Mouse (Mus musculus) heart, postnatal 25 days (tissue): ENCODE results near the gene Btbd9. TPM values are rescaled to one million over a fixed set of nuclear protein-coding genes. Genes with fewer than 3 reads are reported as not detected.

ENCODE experiments used
- DNase-seq: peaks from one replicate; pipeline ENCODE4 v3.0.0; 2022; ENCODE audit warnings: low spot score
- intact Hi-C: fragments of 180-260 bp; cut with DNase I; formaldehyde crosslinking; loops from one replicate; pipeline ENCODE4 v1.15.1; 2025
- total RNA-seq, 2 experiments: library from RNA; stranded (reverse); gene quantifications; 2 replicates each; pipeline ENCODE4 v1.2.3; 2021

Gene Btbd9
- total RNA-seq, 2 experiments from 2014 or later: 17.9 to 20.5 TPM

DNA sequence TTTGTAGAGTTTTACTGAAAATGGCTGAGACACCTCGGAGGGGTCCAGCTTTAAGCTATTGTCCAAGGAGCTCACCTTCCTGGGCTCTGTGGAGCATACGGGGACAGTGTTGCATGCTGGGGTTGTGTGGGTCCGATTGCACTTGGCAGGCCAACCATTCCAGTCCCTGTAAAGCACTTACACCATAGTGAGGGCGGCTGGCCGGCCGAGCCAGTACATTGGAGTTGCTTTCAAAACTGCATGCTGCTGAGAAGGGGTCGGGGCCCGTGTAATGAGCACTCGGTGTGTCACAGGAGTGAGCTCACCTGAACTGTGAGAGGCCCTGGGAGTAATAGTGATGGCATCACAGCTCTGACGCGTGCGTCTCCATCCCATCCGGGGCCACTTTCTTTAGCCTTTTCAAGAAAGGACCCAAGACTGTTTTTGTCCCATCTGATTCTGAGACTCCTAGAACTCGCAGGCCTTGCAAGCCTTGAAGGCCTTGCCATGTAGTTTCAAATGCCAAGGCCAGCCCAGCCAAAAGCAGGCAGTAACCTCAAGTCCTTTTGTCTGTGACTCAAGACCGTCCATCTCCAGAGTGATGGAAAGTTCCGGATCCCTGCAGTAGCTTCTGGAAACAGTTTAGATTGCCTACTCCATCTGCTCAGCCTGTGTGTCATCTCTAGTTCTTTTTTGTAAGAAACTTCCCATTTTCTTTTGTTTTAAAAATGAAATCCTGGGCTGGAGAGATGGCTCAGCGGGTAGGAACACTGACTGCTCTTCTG is 371.0 kb downstream of the Btbd9 start:
- no peak for DNase-seq
- intact Hi-C loops: no loop called here

DNA sequence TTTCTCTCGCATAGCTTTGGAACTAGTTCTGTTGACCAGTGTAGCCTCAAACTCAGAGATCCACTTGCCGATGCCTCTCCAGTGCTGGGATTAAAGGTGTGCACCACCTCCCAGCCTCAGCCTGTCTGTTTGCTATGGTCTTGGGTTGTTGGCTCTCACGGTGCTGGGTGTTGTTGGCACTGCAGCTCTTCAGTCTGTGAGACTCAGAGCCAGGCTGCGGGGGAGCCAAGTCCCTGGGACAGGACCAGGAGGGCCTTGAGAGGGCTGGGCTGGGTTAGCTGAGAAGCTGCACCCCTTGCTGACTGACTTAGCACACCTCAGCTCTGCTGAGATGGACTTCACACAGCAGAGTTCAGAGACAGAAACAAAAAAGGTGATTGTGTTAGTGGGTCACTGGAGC is 376.0 kb downstream of the Btbd9 start:
- no peak for DNase-seq
- intact Hi-C loops: no loop called here

DNA sequence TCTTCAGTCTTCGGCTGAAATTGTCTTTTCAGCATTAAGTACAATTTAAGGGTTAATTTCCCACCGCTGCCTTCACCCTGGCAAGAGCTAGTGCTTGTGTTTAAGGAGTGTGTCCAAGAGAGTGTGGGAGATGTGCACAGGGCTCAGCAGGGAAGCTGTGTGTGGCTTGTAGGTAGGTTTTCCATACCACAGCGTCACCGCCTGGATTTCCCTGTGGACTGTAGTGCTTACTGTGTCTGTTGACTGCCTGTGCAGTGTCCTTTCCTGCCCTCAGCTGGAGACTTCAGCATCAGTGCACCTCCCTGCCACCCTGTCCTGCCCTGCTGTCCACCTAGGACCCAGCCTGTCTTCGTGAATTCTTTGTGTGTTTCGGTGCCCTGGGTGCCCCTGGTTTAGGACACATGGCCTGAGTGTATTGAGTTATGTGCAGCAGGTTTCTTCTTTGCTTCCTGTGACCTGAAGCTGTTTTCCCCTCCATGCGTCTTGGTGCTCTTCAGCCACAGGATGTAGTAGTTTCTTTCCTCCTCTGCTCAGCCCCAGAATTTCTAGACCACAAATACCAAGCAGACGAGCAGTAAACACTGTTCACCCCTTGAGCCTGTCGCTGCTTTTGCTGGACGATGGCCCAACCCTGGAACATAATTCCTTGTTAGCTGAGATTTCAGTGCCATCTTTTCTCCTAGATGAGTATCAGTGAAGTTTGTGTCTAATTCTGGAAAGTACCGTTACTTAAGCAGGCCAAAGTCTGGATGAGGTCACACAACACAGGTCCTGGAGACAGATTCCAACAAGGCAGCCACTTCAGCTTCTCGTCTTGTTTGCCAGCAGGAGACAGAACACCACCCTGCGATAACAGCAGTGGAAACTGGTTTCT is 376.7 kb downstream of the Btbd9 start:
- DNase-seq: no peak
- intact Hi-C loops: loop anchor here (5.0 to 10.0 kb wide), 3 partner anchors 87 to 222 kb away; no protein-coding TSS in a partner anchor

DNA sequence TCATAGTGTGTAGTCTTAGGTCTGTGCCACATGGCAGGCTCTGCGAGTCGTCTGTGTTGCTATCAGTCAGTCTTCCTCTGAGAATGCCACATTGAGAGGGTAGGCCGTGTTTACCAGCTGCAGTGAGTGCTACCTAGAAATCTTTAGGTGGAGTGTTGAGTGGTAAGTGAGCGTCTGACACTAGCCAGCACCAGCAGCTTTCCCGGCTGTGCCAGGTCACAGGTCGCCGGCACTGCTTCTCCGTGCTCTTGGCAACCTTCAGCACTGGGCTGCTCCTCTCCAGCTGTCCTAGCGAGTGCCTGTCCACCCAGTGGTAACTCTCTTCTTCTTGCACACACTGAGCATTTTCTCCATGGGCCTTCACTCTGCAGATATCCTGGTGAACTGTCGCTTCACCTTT is 377.9 kb downstream of the Btbd9 start:
- DNase-seq: no peak
- intact Hi-C loops: loop anchor here (5.0 to 10.0 kb wide), 3 partner anchors 86 to 221 kb away; no protein-coding TSS in a partner anchor

DNA sequence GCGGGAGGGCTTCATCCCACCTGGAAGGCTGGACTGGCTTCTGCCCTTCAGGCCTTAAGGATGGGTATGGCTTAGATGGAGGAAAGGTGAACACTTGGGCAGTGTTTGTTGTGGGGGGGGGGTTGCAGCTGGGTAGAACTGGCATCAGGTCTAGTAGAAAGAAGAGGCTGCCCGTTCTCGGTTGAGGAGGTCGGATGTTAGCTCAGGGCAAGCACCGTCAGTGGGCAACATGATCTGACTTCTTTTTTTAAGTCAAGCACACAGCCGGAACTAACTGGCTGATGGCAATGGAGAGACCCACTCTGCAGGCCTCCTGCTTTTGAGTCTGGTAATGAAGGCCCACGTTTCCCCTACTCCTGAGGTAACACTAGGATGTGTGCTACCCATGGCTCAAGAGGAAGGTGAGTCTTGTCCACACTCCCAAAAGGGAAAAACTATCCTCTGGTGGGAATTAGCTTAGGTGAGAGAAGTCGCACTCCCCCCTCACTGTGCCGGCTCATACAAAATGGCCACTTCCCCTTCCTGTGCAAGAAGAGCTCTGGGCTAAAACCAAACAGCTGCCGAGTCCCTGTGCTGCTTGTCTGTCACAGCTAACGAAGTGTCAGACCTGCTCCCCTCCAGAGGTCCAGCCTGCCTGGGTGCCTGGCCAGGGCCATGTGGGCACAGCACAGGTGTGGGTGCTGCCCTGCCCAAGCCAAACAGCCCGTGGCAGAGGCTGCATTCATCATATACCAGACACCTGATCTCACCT is 378.8 kb downstream of the Btbd9 start:
- DNase-seq: no peak

DNA sequence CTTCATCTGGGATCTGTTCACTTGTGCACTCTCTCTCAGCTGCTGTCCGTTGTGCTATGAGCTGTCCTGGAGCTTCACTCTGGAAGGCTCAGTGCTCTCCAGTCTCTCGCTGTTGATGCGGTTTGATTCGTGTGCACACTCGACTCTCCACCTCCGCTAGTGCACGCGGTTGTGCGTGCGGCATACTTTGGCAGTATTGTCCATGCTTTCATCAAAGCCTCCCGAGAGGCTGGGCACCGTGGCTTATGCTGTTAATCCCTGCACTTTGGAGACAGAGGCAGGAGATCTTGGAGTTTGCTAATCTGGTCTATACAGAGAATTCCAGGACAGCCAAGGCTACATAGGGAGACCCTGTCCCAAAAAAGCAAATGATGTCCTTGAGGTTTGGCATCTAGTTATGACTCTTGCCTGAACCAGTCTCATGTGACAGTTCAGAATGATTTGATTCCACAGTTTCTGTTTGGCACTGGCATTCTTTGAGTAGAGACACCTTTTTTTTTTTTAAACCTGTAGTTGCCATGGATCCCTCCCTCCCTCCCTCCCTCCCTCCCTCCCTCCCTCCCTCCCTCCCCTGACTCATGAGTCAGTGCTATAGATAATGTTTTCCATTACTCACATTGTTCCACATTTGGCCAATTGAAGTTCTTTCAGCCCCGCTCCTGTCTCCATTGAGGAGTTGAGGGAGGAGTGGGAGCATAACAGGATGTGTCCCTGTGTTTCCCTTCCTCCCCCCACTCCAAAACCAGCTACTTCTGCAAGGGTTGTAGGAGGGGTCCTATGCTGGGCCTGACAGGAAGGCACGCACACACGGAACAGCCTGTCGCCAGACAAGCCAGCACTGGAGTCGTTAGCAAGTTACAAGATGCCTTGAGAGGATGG is 379.6 kb downstream of the Btbd9 start:
- no peak for DNase-seq
- intact Hi-C loops: loop anchor here (5.0 to 10.0 kb wide), 3 partner anchors 84 to 219 kb away; no protein-coding TSS in a partner anchor

More for the DNA sequence above, 378.8 kb downstream of the Btbd9 start:
- intact Hi-C loops: loop anchor here (5.0 to 10.0 kb wide), 3 partner anchors 85 to 220 kb away; no protein-coding TSS in a partner anchor

DNA sequence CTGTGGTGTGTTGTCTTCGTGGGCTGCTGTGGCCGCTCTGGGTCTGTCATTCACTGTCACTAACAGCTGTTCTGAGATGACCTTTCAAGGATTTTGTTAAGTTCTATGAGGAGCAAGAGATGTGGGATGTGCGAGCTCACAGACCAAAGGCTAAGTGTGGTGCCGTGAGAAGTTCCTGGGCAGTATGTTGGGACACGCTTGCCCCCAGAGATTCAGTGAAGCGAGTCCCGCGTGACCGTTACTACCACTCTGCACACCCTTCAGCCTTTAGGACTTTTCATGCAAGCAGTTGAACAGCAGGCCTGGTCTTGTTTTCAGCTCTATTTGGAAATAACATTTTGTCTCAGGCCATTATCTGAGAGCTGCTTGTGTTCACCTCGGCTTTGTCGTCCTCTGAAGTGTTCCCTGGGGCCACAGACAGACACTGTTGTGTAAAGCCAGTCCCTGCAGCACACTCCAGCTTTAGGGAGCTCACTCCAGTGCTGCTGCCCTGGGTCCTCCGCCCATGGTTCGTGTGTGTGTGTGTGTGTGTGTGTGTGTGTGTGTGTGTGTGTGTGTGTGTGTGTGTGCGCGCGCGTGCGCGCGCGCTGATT is 380.6 kb downstream of the Btbd9 start:
- no peak for DNase-seq
- intact Hi-C loops: loop anchor here (5.0 to 10.0 kb wide), 3 partner anchors 83 to 218 kb away; no protein-coding TSS in a partner anchor

DNA sequence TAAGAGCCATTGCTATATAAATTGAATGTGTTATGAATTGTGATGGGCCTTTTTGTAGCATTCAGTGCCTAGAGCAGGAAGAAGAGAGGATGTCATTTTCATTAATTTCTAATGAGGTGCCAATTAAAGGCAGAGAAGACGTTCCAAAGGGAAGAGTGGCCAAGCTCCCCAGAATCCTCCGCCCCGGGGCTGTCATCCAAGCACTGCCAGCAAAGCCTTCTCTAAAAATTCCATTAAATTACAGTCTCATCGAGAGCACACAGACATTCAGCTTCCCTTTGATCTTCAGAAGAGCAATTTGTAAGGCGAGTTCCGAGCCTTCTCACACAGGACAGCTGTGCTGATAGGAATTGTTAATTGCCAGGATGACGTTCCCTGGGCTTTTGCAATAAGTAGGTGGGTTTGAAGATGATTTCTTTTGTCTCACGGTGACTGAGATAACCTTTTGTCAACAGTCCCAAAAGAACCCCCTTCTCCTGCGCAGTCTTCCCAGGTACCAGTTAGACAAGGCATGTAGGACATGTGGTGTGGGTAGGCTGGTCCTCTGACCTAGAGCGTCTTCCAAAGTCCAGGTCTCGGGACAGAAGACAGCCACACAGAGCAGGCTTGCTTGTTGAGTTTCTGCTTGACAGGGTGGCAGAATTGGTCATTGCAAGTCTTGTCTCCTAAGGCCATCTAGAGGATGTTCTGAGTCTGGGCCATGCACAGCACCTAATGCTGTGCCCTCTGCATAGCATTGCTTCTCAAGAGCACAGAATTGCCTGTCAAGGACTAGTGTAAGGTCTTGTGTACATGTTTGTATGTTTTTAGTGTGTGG is 381.5 kb downstream of the Btbd9 start:
- intact Hi-C loops: loop anchor here (5.0 to 10.0 kb wide), 4 partner anchors 63 to 218 kb away; no protein-coding TSS in a partner anchor
- no peak for DNase-seq

DNA sequence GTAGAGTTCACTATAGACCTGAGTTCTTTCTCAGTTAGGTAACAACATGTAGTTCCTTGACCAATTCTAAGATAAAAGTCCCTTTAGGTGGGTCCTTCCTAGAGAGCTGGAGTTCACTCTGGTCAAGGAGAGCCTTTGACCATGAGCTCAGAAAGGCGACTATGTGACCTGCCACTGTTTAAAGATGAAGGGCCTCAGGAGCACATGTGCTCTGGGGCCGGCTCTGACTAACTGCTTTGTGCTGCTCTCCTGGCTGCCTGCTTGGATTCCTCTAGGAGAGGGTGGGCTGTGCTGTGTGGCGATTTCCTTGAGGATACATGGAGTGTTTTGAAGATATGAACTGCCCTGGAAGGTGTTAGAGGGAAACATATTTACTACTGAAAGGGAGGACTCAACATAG is 382.2 kb downstream of the Btbd9 start:
- intact Hi-C loops: loop anchor here (5.0 to 10.0 kb wide), 2 partner anchors 62 to 169 kb away; no protein-coding TSS in a partner anchor
- DNase-seq: no peak

DNA sequence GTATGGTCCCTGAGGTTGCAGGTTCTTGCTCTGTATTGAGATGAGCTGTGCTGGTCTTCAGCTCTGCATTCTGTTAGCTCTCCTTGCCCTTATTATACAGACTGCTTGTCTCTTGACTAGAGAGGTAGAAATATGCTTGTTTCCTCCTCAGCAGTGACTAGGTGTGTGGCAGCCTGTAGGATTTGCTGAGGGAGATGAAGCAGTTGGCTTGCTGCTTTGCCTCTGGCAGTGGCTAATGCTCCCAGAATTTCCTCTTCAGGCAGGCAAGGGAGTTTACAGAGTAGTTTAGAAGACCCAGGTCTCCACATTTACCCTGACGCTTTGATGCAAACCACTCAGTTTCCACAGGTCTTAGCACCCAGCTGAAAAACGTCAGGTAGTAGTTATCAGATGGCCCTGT is 382.7 kb downstream of the Btbd9 start:
- DNase-seq: no peak
- intact Hi-C loops: loop anchor here (5.0 to 10.0 kb wide), 2 partner anchors 61 to 169 kb away; no protein-coding TSS in a partner anchor

DNA sequence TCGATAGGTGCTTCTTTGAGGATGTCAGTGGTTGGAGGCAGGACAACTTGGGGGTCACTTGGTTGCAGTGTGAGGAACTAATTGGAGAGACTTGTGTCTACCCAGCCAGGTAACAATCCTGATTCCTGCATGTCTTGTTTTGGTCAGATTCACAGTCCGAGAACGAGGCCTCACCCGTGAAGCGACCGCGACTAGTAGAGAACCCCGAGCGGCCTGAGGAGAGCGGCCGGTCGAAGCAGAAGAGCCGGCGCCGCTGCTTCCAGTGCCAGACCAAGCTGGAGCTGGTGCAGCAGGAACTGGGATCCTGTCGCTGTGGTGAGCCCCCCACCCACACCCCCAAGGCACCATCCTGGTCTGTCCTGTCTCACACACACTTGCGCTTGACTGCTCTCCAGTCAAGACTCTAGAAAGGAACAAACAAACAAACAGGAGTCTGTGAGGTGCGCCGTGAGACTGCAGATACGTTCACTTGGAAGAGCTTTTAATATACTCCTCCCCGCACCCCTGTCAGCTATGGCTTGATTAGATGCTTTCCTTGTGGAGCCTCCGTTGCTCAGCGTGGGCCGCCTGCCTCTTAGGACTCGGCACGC is 383.8 kb downstream of the Btbd9 start:
- DNase-seq: no peak
- intact Hi-C loops: loop anchor here (5.0 to 10.0 kb wide), 2 partner anchors 60 to 168 kb away; no protein-coding TSS in a partner anchor

DNA sequence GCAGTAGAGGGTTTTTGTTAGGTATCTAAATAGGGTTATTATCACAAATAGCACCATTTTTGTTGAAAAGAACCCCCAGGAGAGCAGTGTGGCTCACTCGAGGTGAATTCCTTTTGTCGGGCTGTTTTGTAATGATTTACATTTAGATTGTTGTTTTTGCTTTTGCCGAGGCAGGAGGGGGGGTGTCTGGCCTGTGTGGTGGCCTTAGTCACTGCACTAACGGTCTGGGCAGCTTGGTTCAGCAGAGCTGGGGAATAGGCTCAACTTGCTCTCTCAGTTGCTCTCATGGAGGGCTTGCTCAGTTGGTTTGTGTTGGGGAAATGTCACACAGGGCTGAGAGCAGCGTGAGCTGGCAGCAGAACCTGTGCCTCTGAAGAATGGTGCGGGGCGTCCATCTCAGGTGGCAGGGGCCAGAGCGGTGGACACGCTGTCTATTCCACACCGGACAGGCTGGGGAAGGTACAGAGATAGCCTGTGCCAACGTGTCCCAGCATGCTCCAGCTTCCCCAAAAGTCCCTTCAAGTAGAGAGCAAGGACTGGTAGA is 385.1 kb downstream of the Btbd9 start:
- intact Hi-C loops: loop anchor here (5.0 to 10.0 kb wide), 2 partner anchors 59 to 166 kb away; no protein-coding TSS in a partner anchor
- DNase-seq: no peak

DNA sequence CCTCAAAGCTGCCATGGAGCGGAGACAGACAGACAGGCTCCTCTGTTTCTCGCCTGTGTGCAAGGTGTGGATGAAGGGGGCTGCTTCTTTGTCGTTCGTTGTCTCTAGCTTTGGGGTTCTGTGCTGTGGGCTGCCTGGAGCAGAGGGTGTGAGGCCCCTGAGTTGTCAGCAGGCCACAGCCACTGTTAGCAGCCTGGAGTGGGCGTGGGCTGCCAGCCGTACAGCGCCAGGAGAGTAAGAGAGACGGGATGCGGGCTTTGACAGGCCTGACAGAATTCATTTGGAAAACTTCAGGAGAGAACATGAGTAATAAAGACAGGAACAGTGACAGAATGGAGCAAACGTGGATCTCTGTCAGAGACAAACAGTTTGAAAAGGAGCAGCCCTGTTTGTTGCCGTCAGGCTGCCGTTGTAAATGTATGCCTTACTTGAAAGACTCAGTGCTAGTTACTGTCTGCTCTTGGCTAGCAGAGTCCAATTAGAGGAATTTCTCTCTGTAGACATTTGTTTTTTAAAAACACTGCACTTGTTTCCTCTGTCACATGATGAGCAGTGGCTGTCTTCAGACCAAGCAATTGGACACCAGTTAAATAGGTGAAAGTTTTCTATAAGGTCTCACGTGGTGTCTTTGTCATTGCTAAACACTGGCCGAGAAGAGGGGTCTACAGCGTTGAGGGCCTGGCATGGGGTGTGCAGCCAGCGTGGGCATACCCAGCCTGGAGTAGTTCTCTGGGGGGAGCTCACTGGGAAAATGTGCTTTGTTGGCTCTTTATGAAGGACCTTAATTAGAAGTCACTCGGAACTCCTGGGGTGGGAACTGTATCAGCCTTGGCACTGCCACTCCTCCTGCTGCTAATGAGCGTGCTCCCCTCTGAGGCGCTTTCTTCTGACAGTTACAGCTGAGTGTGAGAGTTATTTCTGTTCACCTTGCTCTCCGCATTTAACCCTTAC is 388.0 kb downstream of the Btbd9 start:
- no peak for DNase-seq
- intact Hi-C loops: loop anchor here (2.0 to 5.0 kb wide), 2 partner anchors 24 to 36 kb away; no protein-coding TSS in a partner anchor

DNA sequence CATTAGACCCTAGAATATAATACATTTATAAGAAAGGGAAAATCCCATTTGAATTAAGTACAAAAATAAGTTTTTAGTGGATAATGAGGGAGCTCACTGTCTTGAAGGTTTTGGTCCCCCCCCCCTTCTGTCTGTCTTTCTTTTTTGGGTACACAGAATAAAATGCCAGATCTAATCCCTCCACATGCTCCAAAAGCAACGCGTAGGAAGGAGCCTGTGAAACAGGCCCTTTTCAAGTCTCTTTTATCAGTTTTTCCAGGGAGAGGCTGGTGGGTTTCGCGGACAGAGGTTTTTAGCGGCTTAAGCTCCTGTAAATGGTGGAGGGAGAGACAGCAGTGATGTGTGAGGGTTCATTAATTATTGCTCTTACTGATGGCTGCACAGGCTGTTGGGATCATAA is 388.7 kb downstream of the Btbd9 start:
- intact Hi-C loops: loop anchor here (5.0 kb wide), 1 partner anchor 35 kb away; no protein-coding TSS in a partner anchor
- DNase-seq: no peak

DNA sequence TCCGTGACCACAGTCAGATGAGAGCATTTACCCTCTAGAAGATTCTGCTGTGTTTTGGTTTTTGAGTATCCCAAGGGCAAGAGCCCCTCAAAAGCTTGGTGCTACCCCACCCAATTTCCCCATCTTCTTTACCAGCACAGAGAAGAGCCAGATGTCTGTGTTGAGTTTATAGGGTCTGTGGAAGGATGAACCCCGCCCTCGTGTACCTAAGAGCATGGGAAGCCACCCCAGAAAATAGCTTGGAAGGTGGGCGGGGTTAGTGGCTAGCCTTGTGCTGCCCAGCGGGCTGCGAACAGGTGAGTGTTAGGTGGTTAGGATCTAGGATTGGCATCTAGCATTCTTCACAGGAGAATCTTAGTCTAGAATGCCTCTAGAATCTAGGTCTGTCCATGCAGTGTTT is 389.1 kb downstream of the Btbd9 start:
- no peak for DNase-seq
- intact Hi-C loops: loop anchor here (5.0 kb wide), 1 partner anchor 35 kb away; no protein-coding TSS in a partner anchor
